Comparison of ENCODE assay signal across 11 mouse cellular contexts in the genomic region with DNA sequence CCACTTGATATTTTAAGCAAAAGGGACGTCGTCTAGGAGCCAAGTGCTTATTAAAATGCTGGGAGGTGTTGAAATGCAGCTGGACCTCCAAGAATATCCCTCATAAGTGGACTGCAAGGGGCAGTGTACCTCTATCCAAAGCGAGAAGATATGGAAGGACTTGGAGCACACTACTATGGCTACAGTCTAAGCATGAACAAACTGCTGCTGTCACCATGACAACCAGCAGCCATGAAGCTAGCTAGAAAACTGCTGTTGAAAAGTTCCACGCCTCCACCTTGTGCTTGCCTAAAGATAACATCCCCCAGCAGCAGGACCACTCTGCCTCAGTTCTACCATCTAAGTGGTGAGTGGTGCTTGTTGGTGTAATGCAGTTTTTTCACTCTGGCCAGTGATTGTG.
DNase-seq lines count a peak whose midpoint lies in the region; ATAC-seq and TF ChIP-seq lines count a peak whose summit lies in the region.
"Had no signal": no experiment of that assay in that cellular context is flagged by ENCODE, and none has a peak within 500 bp of the region (broad histone marks: within the 10 kb centered on the region; RNA-seq: fewer than 3 reads in every experiment).

No protein-coding gene starts in this region.

- no peak overlapping the region for H3K4me2 ChIP-seq in forebrain, embryonic 16.5 days (ENCODE audit: low read length)
- no peak overlapping the region for H3K4me2 ChIP-seq in intestine, postnatal 0 days (replicated peaks; ENCODE audit: low read depth)
- H3K4me2 ChIP-seq: liver, embryonic 13.5 days; neural tube, embryonic 12.5 days had no signal

- 51% methylated on average over 4 of the region's 4 CpGs for WGBS in forebrain, embryonic 16.5 days
- 46% methylated on average over 4 of the region's 4 CpGs for WGBS in intestine, postnatal 0 days

- H3K9ac ChIP-seq in forebrain, embryonic 16.5 days (replicated peaks; ENCODE audit: low read depth, low read length) = no peak overlapping the region
- no peak overlapping the region for H3K9ac ChIP-seq in intestine, postnatal 0 days (ENCODE audit: low read depth, low read length)
- H3K9ac ChIP-seq: liver, embryonic 13.5 days; neural tube, embryonic 12.5 days had no signal

- DNase-seq in layer of hippocampus, adult 11-12 months (ENCODE audit: low spot score) = peak; percentile 28
- no peak for DNase-seq in layer of hippocampus, postnatal 25 days (ENCODE audit: extremely low spot score in 1 of 2, low spot score in 1 of 2)
- DNase-seq in layer of hippocampus, postnatal 36 days = peak; percentile 4 to 25
- peak; percentile 23 for DNase-seq in right cerebral cortex, postnatal 14 days
- DNase-seq in cerebellum, adult 18-20 months = no peak
- DNase-seq: liver, embryonic 13.5 days had no signal

- ATAC-seq in forebrain, embryonic 16.5 days = peak; percentile 77
- ATAC-seq in intestine, postnatal 0 days = no peak
- no peak for ATAC-seq in activated CD4-positive, CD25-positive, alpha-beta regulatory T cell, adult 4 months
- ATAC-seq: intestine, embryonic 16.5 days had no signal

- no peaks in the 10 kb centered on the region for H3K4me1 ChIP-seq in forebrain, embryonic 16.5 days (replicated peaks; ENCODE audit: control insufficient read depth, insufficient read depth, low read length)
- H3K4me1 ChIP-seq in intestine, postnatal 0 days (replicated peaks; ENCODE audit: control insufficient read depth, insufficient read depth, low read length) = no peaks in the 10 kb centered on the region
- H3K4me1 ChIP-seq: liver, embryonic 13.5 days; neural tube, embryonic 12.5 days had no signal

- H3K9me3 ChIP-seq in forebrain, embryonic 16.5 days (ENCODE audit: control insufficient read depth, low read length) = no peaks in the 10 kb centered on the region
- H3K9me3 ChIP-seq in intestine, postnatal 0 days (ENCODE audit: control insufficient read depth) = no peaks in the 10 kb centered on the region
- H3K9me3 ChIP-seq: liver, embryonic 13.5 days; neural tube, embryonic 12.5 days had no signal

- no peaks in the 10 kb centered on the region for H3K27me3 ChIP-seq in forebrain, embryonic 16.5 days (replicated peaks; ENCODE audit: control insufficient read depth, insufficient read depth, low read length)
- no peaks in the 10 kb centered on the region for H3K27me3 ChIP-seq in intestine, postnatal 0 days (replicated peaks; ENCODE audit: control insufficient read depth, insufficient read depth, low read length)
- H3K27me3 ChIP-seq: liver, embryonic 13.5 days; neural tube, embryonic 12.5 days had no signal

- no peaks in the 10 kb centered on the region for H3K36me3 ChIP-seq in forebrain, embryonic 16.5 days (ENCODE audit: control insufficient read depth, insufficient read depth)
- no peaks in the 10 kb centered on the region for H3K36me3 ChIP-seq in intestine, postnatal 0 days (ENCODE audit: control insufficient read depth, insufficient read depth)
- H3K36me3 ChIP-seq: liver, embryonic 13.5 days; neural tube, embryonic 12.5 days had no signal

- no peak overlapping the region for H3K4me3 ChIP-seq in forebrain, embryonic 16.5 days (replicated peaks; ENCODE audit: low read length)
- no peak overlapping the region for H3K4me3 ChIP-seq in intestine, postnatal 0 days (ENCODE audit: low read depth, low read length)
- H3K4me3 ChIP-seq: liver, embryonic 13.5 days; neural tube, embryonic 12.5 days had no signal

- no peak for TF ChIP-seq CTCF in intestine, postnatal 0 days (IDR thresholded peaks at IDR 0.05; ENCODE audit: low read depth)

- no peak overlapping the region for H3K27ac ChIP-seq in forebrain, embryonic 16.5 days (ENCODE audit: low read length)
- H3K27ac ChIP-seq in intestine, postnatal 0 days (ENCODE audit: low read depth, low read length) = no peak overlapping the region
- H3K27ac ChIP-seq: liver, embryonic 13.5 days; neural tube, embryonic 12.5 days had no signal

Comparison
In these comparisons a context has a peak if more than half of its experiments do, and no peak if none do; other contexts are left out.
1. DNase-seq: peak in layer of hippocampus, adult 11-12 months (single experiment), layer of hippocampus, postnatal 36 days (2 of 2) and right cerebral cortex, postnatal 14 days (single experiment); none in layer of hippocampus, postnatal 25 days (0 of 2) and cerebellum, adult 18-20 months (0 of 2).